Mouse (Mus musculus): Measurements from ENCODE around the gene Cbx4.
"Not testable (repeated sequence)": the region's sequence is repeated elsewhere in the genome, so short reads cannot be mapped to it uniquely, and the experiment has no call there.

Gene Cbx4

GRCm38 (mm10) chr11:119111345-119111744 lies 25.3 kb upstream of the Cbx4 start:
- DNase-seq (ENCODE audit: low read depth, low spot score): no peak

GRCm38 (mm10) chr11:119109415-119110071 lies 23.5 kb upstream of the Cbx4 start:
- no peak for DNase-seq (ENCODE audit: low read depth, low spot score)

- no peak for DNase-seq (ENCODE audit: low read depth, low spot score)
Observed at GRCm38 (mm10) chr11:119108573-119109263, 22.7 kb upstream of the Cbx4 start.

GRCm38 (mm10) chr11:119106289-119106688 lies 20.3 kb upstream of the Cbx4 start:
- no peak for DNase-seq (ENCODE audit: low read depth, low spot score)

- DNase-seq (ENCODE audit: low read depth, low spot score): no peak
Observed at GRCm38 (mm10) chr11:119105748-119106147, 19.7 kb upstream of the Cbx4 start.

- no peak for DNase-seq (ENCODE audit: low read depth, low spot score)
Observed at GRCm38 (mm10) chr11:119105071-119105609, 19.1 kb upstream of the Cbx4 start.

GRCm38 (mm10) chr11:119103991-119104390 lies 18.0 kb upstream of the Cbx4 start:
- no peak for DNase-seq (ENCODE audit: low read depth, low spot score)

GRCm38 (mm10) chr11:119100355-119100754 lies 14.3 kb upstream of the Cbx4 start:
- DNase-seq (ENCODE audit: low read depth, low spot score): not testable (repeated sequence)

GRCm38 (mm10) chr11:119098202-119098601 lies 12.2 kb upstream of the Cbx4 start:
- no peak for DNase-seq (ENCODE audit: low read depth, low spot score)

GRCm38 (mm10) chr11:119095441-119095840 lies 9.4 kb upstream of the Cbx4 start:
- DNase-seq (ENCODE audit: low read depth, low spot score): no peak

GRCm38 (mm10) chr11:119093322-119093721 lies 7.3 kb upstream of the Cbx4 start:
- no peak for DNase-seq (ENCODE audit: low read depth, low spot score)

- no peak for DNase-seq (ENCODE audit: low read depth, low spot score)
Observed at GRCm38 (mm10) chr11:119092286-119092685, 6.3 kb upstream of the Cbx4 start.

- no peak for DNase-seq (ENCODE audit: low read depth, low spot score)
Observed at GRCm38 (mm10) chr11:119091598-119091991, 5.6 kb upstream of the Cbx4 start.

- DNase-seq (ENCODE audit: low read depth, low spot score): no peak
Observed at GRCm38 (mm10) chr11:119090961-119091597, 5.1 kb upstream of the Cbx4 start.

- DNase-seq (ENCODE audit: low read depth, low spot score): no peak
Observed at GRCm38 (mm10) chr11:119090076-119090960, 4.3 kb upstream of the Cbx4 start.

- DNase-seq (ENCODE audit: low read depth, low spot score): no peak
Observed at GRCm38 (mm10) chr11:119089235-119090075, 3.4 kb upstream of the Cbx4 start.

GRCm38 (mm10) chr11:119088391-119089234 lies 2.6 kb upstream of the Cbx4 start:
- no peak for DNase-seq (ENCODE audit: low read depth, low spot score)

GRCm38 (mm10) chr11:119087301-119088082 lies 1.5 kb upstream of the Cbx4 start:
- DNase-seq (ENCODE audit: low read depth, low spot score): no peak
